Mouse (Mus musculus) liver, adult (tissue): Measurements from ENCODE around the gene Tcl1b1.
"Not testable (repeated sequence)": the region's sequence is repeated elsewhere in the genome, so short reads cannot be mapped to it uniquely, and the experiment has no call there.

Experiments used
- GATA4 ChIP-seq: IDR thresholded peaks from 2 replicates; pipeline ENCODE4 v1.6.1; 2014; ENCODE audit warnings: mild to moderate bottlenecking, low read length; ENCODE audit not compliant: insufficient replicate concordance

Gene Tcl1b1

DNA sequence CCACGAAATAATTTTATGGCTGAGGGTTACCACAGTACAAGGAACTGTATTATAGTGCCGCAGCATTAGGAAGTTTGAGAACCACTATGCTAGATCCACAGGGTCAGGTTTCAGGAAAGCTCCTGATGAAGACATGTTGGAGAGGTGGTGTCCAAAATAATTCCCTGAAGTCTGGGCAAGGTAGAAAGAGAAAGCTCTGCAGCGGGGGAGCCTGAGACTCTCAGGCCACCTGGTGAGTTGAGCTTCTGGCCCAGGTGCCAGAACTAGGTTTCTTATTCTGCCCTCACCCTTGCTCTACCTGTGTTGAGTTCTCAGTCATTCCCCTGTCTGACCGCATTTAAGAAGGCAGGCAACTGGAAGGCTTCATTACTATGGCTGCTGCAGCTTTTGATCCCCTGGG, at the start of gene Tcl1b1:
TSS of gene Tcl1b1 (plus strand) at position 301 of the 400 bp plus-strand sequence.
- no peak for TF ChIP-seq GATA4

DNA sequence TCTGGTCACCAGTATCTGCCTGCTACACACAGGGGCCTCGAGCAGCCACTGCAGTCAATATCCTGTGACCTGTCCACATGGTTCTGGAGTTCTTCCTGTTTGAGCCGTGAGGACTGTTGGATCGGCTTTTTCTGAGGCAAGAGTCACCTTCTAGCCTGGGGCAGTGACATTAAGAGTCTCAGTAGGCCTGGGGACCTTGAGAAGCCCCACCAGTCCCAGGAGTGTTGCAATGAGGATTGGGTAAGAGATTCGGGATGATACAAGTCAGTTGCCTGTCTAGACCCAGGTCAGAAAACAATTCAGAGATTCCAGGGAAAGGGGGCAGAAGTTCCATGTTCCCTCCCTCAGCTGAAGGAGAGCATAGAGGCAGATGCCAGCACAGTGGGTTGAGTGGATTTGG, 49.7 kb upstream of the Tcl1b1 start:
- TF ChIP-seq GATA4: no peak

- no peak for TF ChIP-seq GATA4
Observed at GRCm38 (mm10) chr12:105112321-105112988, 47.0 kb upstream of the Tcl1b1 start.

DNA sequence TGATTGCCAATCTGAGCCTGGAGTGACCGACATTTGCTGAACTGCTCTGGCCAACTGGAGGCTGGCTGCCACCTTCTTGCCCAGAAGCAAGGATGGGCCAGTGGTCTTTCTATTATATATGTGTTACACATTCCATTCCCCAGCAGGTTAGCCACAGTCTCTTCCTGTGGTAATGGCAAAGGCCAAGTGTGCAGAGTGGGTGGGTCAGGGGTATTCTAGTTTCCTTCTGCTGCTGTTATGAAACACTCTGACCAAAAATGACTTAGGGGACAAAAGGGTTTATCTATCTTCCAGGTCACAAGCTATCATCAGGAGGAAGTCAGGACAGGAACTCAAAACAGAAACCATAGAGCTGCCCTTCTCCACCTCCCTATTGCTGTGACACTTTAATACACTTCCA, 42.8 kb upstream of the Tcl1b1 start:
- TF ChIP-seq GATA4: no peak

DNA sequence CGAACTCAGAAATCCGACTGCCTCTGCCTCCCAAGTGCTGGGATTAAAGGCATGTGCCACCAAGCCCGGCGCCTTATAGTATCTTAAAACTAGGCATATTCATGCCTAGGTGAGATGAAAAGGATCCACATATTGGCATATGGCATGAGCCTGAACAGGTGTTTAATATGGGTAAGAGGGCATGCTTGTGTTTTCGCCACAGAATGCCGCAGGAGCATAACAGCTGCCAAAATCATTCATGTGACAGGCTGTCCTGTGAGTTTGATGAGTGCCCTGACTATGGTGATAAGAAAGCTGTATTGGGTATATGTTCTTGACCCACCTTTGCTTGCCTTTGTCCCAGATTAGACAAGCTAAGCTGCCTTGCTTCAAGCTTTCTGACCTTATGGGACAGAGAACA, 34.1 kb upstream of the Tcl1b1 start:
- no peak for TF ChIP-seq GATA4

GRCm38 (mm10) chr12:105126516-105126915, 33.0 kb upstream of the Tcl1b1 start:
- TF ChIP-seq GATA4: no peak

GRCm38 (mm10) chr12:105127607-105128006, 31.9 kb upstream of the Tcl1b1 start:
- TF ChIP-seq GATA4: no peak

GRCm38 (mm10) chr12:105143096-105143495, 16.4 kb upstream of the Tcl1b1 start:
- TF ChIP-seq GATA4: no peak

- TF ChIP-seq GATA4: no peak
Observed at GRCm38 (mm10) chr12:105145714-105146113, 13.8 kb upstream of the Tcl1b1 start, which contains the start of gene Tcl1b2. Tcl1b2 (plus strand) TSS chr12:105146014.

GRCm38 (mm10) chr12:105158842-105159241, 648 bp upstream of the Tcl1b1 start:
- no peak for TF ChIP-seq GATA4

DNA sequence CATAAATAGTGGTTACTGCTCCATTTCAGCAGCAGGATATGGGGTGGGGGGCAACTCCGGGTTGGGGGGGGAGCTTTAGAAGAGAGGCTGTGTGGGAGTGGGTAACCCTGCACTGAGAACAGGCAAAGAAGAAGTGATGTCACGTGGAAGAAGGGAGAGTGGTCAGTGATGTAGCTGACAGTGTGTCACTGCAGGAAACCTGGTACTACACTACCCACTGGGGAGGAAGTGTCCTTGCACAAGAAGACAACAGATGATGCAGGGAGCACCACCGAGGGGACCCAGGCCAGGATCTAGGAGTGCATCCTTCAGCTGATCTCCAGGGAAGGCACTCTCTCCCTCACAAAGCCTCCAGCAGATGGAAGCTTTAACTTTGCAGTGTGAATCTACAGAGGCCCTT, 7.2 kb downstream of the Tcl1b1 start:
- TF ChIP-seq GATA4: no peak

- TF ChIP-seq GATA4: no peak
Observed at GRCm38 (mm10) chr12:105173366-105173765, 13.9 kb downstream of the Tcl1b1 start.

DNA sequence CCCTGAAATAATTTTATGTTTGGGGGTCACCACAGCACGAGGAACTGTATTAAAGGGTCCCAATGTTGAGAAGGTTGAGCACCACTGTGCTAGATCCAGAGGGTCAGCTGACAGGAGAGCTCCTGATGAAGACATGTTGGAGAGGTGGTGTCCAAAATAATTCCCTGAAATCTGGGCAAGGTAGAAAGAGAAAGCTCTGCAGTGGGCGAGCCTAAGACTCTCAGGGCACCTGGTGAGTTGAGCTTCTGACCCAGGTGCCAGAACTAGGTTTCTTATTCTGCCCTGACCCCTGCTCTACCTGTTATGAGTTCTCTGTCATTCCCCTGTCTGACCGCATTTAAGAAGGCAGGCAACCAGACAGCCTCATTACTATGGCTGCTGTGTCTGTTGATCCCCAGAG, 16.6 kb downstream of the Tcl1b1 start, which contains the start of gene Tcl1b5:
TSS of gene Tcl1b5 (plus strand) at position 301 of the 400 bp plus-strand sequence.
- not testable (repeated sequence) for TF ChIP-seq GATA4

GRCm38 (mm10) chr12:105190743-105191142, 31.3 kb downstream of the Tcl1b1 start, which contains the start of gene Tcl1b3:
Tcl1b3 (plus strand) TSS chr12:105191043.
- not testable (repeated sequence) for TF ChIP-seq GATA4

DNA sequence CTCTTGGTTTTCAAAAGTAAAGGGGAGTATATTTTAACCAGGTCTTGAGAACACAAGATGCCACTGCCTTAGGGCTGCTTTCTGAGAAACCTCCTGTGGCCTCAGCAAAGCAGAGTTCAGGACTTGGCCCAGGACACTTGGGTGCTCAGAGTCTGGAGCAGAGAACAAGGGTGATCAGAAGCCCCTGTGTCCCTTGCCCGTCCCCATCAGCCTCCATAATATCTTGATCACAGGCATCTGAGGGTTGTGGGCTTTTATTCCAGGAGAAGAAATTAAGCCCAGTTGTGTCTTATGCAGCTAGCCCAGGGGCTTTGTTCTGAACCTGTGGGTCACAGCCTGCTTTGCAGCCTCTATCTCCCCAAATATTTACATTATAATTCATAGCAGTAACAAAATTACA, 42.2 kb downstream of the Tcl1b1 start, which contains the start of gene Tcl1b4:
TSS of gene Tcl1b4 (plus strand) at position 301 of the 400 bp plus-strand sequence.
- not testable (repeated sequence) for TF ChIP-seq GATA4

- TF ChIP-seq GATA4: no peak
Observed at GRCm38 (mm10) chr12:105207071-105207470, 47.6 kb downstream of the Tcl1b1 start.

GRCm38 (mm10) chr12:105208441-105208840, 49.0 kb downstream of the Tcl1b1 start:
- no peak for TF ChIP-seq GATA4
